Mouse (Mus musculus): ENCODE measurements around the gene Ptprm.

GRCm38 (mm10) chr17:66981649-66982048 lies 372.6 kb downstream of the Ptprm start:
- TF ChIP-seq CTCF (IDR thresholded peaks at IDR 0.05; ENCODE audit: borderline replicate concordance, control insufficient read depth, extremely low read depth, insufficient read depth, low read length, poor library complexity): no peak
- TF ChIP-seq POLR2A (IDR thresholded peaks at IDR 0.05; ENCODE audit: control insufficient read depth, extremely low read depth, insufficient read depth, low read length, poor library complexity): no peak

Measured in thymus, adult 2 months (tissue).